Mouse (Mus musculus): ENCODE measurements around the gene Kat6b.
"Not testable (repeated sequence)": the region's sequence is repeated elsewhere in the genome, so short reads cannot be mapped to it uniquely, and the experiment has no call there.

The Kat6b gene

DNA sequence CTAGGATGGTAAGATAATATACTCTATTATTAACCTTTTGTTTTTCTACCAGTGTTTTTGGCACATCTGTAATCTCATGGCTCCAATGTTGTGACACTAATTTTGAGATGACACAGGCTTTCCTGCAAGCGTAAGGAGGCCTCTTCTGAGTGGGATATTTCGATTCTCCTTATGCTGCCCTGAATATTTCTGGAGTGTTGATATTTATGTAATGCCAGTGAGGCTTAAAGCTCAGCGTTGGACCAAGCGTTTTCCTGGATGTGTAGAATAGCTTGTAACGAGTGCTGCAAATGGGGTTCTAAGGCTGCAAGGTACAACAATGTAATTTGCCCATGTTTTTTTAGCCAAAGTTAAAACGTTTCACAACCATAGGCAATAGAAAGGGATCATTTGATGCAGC is 30.2 kb downstream of the Kat6b start:
- in situ Hi-C loops (cut with MboI; ENCODE audit: low pct_unique_long_range_greater_than_20kb in 1 of 2, low sequenced_read_pairs in 2 of 2, unreplicated experiment in 1 of 2), result no loop called here

DNA sequence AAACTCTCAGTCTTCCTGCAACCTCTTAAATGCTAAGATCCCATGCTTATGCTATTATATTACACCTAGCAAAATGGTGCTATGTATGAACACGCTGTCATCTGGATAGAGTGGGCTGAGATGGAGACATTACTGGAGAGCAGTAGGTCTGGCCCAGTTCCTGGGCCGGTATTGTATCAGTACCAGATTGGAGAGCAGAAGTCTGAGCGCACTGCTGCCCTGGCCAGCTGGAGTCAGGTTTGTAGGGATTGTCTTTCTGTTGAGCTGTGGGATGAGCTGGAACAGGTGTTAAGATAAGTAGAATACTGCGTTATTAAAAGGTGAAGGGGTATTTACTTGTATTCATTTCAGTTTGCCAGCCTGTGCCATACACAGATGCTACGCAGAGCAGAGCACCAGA is 34.3 kb downstream of the Kat6b start:
- in situ Hi-C loops (cut with MboI; ENCODE audit: low pct_unique_long_range_greater_than_20kb in 1 of 2, low sequenced_read_pairs in 2 of 2, unreplicated experiment in 1 of 2), result no loop called here

DNA sequence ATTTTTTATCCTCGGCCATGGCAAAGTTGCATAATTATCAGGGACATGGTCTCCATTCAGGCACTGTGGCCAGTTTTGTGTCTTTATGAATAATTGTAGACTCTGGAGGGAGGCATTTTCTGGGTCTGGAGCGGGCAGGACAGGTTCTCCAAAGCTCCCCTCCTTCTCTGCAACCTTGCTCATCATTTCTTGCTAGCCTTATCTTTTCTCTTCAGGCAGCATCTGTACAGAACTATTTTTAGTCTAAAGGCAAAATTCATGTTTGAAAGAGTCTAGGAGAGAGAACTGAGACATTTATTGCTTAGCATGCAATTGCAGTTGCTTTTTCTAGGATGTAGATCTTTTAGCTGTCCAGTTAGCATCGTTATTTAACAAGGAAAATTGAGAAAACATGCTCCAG is 38.1 kb downstream of the Kat6b start:
- in situ Hi-C loops (cut with MboI; ENCODE audit: low pct_unique_long_range_greater_than_20kb in 1 of 2, low sequenced_read_pairs in 2 of 2, unreplicated experiment in 1 of 2), result no loop called here

DNA sequence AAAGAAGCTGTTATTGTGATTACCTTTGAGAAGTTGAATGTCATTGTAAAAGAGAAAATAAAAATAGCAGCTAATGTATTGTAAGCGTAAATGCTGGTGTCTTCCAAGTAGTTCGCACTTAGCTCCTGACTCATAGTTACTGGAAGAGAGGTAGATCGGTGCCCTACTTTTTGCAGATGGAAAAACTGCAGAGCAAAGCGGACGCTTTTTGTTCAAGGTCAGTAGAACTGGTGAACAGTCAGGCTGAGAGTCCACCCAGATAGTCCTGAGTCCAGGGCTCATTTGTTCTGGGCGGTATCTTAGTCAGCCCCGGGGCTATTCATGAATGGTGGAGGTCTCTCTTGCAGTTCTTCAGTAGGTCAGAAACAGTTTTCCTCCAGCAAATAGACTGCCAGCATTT is 39.3 kb downstream of the Kat6b start:
- in situ Hi-C loops (cut with MboI; ENCODE audit: low pct_unique_long_range_greater_than_20kb in 1 of 2, low sequenced_read_pairs in 2 of 2, unreplicated experiment in 1 of 2), result no loop called here

DNA sequence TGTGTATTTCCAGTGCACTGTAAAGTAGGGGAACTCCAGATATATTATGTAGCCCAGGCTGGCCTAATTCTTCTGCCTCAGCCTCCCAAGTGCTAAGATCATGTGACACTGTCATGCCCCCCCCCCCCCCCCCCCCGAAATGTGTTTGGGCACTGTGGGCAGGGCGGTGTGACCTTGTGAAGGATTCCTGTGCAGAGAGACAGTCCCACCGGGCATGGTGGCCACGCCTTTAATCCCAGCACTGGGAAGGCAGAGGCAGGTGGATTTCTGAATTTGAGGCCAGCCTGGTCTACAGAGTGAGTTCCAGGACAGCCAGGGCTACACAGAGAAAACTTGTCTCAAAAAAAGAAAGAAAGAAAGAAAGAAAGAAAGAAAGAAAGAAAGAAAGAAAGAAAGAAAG is 40.3 kb downstream of the Kat6b start:
- in situ Hi-C loops (cut with MboI; ENCODE audit: low pct_unique_long_range_greater_than_20kb in 1 of 2, low sequenced_read_pairs in 2 of 2, unreplicated experiment in 1 of 2), result not testable (repeated sequence)

DNA sequence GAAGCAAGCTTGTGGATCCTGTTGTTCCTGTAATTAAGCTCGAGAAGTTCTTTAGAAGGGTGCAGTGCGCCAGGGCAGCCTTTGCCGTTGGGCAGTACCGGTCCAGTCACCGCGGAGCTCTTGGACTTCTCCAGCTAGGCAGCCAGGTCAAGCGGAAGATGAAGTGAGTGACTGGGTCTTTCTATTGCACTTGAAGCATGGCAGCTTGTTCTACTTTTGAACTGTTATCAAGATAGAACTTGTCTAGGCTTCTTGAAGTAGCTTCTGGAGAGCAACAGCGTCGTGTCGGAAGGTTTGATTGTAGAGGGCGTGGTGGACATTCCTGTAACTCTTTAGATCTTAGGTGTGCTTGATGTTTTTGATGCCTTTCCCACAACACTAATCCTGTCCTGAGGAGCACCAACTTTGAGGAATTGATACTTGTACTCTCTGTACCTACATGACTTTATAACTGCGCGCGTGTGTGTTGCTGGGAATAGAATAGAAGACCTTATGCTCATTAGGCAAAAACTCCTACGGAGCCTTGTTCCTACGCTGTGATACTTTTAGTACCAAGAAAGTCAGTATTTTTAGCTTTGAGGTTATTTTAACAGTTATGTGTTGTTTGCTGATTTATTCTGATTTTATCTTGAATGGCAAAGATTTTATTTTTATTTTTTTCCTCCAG is 41.2 kb downstream of the Kat6b start:
- in situ Hi-C loops (cut with MboI; ENCODE audit: low pct_unique_long_range_greater_than_20kb in 1 of 2, low sequenced_read_pairs in 2 of 2, unreplicated experiment in 1 of 2), result no loop called here

DNA sequence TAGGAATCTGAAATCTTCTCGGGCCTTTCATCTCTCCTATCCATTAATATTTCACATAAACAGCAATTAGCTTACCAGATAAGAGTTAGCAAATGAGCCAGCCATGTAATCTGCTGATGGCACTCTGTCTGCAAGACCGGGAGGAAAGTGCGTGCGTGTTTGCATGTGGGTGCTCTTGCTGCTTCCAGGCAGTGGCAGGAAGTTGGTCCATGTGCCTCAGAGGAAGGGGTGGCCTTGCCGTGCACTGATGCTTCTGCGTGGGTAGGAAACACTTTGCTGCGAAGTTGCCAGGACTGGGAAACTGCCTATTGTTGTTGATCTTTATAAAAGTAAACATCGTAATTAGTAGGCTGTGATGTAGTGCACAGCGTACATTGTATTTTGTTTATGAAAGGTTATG is 42.0 kb downstream of the Kat6b start:
- in situ Hi-C loops (cut with MboI; ENCODE audit: low pct_unique_long_range_greater_than_20kb in 1 of 2, low sequenced_read_pairs in 2 of 2, unreplicated experiment in 1 of 2), result no loop called here

DNA sequence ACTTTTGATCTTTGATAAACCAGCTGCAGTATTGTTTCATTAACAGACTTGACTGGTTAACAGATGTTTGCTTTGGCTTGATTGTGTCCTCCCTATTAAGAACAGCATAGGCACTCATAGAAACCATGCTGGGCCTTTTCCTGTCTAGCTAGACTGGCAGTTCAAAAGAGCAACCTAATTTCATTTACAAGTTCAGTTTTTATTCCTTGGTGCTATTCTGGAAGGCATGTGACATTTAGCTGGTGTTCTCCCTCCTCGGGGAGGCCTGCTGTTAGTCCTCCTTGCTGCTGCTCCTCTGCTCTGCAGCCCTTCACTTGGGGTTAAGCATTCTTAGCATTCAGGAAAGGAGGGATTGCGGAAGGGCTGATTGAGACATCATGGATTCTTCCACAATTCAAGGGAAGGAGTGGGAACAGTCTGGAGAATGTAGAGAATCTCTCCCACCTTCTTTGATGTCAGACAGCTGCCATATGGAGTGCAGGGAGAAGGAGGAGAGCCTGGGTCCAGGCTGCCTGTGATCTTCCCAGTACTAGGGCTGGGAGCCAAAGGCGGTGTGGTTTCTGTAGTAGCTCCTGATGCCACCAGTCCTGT is 42.7 kb downstream of the Kat6b start:
- in situ Hi-C loops (cut with MboI; ENCODE audit: low pct_unique_long_range_greater_than_20kb in 1 of 2, low sequenced_read_pairs in 2 of 2, unreplicated experiment in 1 of 2), result no loop called here

DNA sequence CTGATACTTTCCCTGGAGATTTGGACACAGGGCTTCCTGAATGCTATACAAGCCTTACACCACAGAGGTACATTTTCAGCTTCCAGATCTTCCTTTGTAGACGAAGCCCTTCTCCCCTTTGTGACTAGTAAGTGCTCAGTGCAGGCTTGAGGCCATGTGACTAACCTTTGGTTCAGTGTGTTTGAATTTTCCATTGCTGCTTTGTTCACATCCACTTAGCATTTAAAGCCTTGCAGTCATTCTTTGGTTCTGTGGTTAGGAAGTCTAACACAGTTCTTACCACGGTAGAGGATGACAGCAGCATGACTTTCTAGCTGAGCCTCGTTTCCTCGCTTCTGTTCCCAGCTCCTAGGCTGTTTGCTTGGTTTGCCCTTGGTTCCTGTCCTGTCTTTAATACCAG is 44.4 kb downstream of the Kat6b start:
- in situ Hi-C loops (cut with MboI; ENCODE audit: low pct_unique_long_range_greater_than_20kb in 1 of 2, low sequenced_read_pairs in 2 of 2, unreplicated experiment in 1 of 2), result no loop called here

DNA sequence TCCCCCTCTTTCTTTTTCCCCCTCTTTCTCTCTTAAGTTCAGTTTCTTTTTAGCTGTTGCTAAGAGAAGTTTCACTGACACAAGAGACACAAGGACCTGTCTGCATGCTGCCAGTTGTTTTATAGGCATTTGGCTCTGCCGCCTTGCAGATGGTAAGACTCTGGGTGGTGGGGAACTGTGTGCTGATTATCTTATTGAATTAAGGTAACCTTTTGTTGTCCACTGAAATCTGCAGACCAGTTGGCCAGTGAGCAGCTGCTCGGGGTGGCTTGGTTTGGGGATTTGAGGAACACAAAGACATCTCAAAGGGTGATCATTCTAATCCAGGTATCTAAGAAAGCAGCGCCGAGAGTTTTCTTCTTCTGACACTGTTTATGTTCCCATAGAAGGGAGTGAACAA is 52.3 kb downstream of the Kat6b start:
- in situ Hi-C loops (cut with MboI; ENCODE audit: low pct_unique_long_range_greater_than_20kb in 1 of 2, low sequenced_read_pairs in 2 of 2, unreplicated experiment in 1 of 2), result no loop called here

DNA sequence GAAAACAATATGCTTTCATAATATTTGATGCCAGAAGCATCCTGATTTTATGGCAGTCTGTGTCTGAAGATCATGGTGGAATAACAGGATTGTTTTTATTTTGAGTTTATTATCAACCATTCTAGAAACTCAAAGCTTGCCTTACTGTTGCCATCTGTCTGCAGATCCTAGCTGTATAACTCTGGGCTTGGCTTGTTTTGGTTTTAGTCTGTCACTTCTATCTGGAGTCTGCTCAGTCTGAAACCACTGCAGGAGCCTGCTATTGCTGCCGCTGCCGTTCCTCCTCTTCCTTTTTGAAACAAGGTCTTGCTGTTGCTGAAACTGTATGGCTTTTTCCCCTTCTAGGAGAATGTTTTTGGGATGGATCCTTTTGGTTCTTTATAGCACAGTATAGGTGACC is 52.8 kb downstream of the Kat6b start:
- in situ Hi-C loops (cut with MboI; ENCODE audit: low pct_unique_long_range_greater_than_20kb in 1 of 2, low sequenced_read_pairs in 2 of 2, unreplicated experiment in 1 of 2), result no loop called here

DNA sequence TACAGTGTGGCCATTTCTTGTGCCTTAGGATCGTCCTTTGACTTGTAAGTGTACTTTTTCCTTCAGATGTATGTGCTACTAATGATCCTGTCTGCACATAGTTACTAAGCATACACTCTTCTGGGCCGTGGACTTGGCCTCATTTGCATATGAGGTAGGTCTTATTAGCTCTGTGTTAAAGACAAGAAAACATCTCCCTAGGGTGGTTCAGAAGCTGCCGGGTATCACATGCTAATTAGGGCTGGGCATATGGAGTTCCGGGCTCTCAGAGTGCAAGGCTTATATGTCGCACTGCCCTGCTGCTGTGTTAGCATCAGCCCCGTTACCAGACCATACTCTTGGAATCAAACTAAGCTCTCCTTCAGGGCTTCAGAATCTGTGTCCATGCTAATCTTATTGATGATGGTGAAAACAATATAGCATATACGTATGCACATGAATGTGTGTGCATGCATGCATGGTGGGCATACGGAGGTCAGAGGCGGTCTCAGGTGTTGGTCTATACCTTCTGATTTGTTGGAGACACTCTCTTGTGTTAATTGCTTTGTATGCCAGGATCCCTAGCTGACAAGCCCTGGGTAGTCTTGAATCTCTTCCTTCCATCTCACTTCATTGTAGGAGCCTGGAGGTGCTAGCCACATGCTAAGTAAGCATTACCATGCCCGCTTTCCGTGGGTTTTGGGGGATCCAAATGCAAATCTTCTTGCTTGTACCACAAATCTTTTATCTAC is 53.5 kb downstream of the Kat6b start:
- in situ Hi-C loops (cut with MboI; ENCODE audit: low pct_unique_long_range_greater_than_20kb in 1 of 2, low sequenced_read_pairs in 2 of 2, unreplicated experiment in 1 of 2), result no loop called here

DNA sequence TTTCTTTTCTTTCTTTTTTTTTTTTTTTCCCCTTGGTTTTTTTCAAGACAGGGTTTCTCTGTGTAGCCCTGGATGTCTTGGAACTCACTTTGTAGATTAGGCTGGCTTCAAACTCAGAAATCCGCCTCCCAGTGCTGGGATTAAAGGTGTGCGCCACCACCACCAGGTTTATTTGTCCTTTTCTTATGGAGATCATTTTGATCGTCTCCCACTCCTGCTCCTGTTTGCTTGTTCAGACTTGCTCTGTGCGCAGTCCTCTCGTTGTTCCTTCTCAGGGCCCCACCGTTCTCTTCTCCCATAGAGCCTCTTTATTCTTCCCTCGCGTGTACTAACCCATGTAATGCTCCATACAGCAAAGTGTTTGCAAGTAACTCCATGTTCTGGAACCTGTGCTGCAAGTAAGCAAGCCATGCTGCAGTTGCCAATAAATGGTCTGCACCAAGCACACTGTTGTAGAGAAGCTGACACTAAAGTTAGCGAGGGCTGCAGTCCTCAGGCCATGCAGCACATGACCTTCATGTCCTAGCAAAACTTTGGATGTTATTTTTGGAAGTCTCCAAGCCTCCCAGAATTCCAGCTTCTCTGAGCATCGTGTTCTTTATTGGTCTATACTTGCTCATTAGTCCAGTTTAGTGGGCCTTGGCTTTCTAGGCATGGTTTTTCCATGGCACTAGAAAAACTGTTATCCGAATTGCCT is 55.4 kb downstream of the Kat6b start:
- in situ Hi-C loops (cut with MboI; ENCODE audit: low pct_unique_long_range_greater_than_20kb in 1 of 2, low sequenced_read_pairs in 2 of 2, unreplicated experiment in 1 of 2), result no loop called here

DNA sequence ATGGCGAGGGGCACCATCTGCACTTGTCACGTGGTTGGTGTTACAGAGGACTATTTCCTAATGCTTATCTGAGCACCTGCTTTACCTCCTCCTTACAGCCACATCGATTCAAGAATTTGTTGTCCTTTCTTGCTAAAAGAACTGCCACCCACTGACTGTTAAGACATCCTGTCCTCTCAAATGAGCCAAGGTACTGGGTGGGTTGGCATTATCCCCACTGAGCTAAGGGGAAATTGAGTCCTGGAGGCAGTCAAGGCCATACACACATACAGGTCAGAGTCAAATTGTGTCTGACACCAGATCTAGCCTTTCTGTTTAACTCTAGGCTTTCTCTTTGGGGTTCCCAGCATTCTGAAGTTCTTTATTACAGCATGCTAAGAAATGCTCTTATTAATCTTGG is 56.6 kb downstream of the Kat6b start:
- in situ Hi-C loops (cut with MboI; ENCODE audit: low pct_unique_long_range_greater_than_20kb in 1 of 2, low sequenced_read_pairs in 2 of 2, unreplicated experiment in 1 of 2), result no loop called here

DNA sequence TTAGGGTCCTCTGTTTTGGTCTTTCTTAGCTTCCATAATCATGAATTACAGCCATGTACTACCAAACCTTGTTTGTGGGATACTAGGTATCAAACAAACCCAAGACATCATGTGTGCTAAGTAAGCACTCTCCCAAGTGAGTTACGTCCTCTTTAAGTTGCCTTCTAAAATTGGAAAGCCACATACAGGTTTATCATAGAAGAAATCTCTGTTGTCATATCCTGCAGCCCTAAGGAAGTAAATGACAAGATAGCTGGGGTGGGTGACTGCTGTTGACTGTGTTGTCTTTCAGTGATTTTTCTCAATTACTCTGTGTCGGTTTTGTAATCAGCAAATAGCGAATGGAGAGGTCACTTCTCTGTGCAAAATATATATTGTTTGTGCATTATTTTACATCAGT is 58.5 kb downstream of the Kat6b start:
- in situ Hi-C loops (cut with MboI; ENCODE audit: low pct_unique_long_range_greater_than_20kb in 1 of 2, low sequenced_read_pairs in 2 of 2, unreplicated experiment in 1 of 2), result no loop called here

DNA sequence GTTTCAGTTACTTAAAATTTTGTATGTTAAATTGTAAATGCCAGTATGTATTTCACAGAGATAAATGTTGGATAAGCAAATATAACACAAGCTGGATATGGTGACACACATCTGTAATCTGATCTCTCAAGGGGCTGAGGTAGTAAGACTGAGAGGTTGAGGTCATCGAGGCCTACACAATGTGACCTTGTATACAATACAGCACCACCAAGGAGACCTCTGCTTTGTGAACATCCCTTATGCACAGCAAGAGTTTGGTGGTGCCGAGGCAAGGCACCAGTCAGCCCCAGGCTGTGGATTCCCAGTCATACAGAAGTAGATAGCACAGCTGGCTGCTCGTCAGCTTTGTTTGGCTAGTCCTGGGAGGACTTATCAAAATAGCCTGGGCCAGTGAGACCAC is 59.1 kb downstream of the Kat6b start:
- in situ Hi-C loops (cut with MboI; ENCODE audit: low pct_unique_long_range_greater_than_20kb in 1 of 2, low sequenced_read_pairs in 2 of 2, unreplicated experiment in 1 of 2), result no loop called here

DNA sequence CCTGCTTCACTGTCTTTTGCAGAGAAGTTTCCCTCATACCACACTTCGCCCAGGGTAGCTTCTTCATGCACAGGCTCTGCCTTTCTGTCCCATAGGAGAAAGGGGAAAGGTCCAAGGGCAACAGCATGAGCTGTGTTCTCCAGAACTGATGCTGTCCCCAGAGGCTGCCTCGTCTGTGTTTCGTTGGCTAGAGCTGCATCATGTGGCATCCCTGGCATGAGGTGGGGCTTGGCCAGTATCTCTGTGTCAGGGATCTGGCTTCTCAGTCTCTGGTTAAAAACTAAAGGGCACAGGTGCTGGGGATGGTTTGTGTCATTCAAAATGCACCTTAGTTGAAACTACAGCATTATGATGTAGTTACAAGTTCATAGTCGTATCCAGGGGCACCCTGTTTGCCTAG is 64.3 kb downstream of the Kat6b start:
- in situ Hi-C loops (cut with MboI; ENCODE audit: low pct_unique_long_range_greater_than_20kb in 1 of 2, low sequenced_read_pairs in 2 of 2, unreplicated experiment in 1 of 2), result no loop called here

DNA sequence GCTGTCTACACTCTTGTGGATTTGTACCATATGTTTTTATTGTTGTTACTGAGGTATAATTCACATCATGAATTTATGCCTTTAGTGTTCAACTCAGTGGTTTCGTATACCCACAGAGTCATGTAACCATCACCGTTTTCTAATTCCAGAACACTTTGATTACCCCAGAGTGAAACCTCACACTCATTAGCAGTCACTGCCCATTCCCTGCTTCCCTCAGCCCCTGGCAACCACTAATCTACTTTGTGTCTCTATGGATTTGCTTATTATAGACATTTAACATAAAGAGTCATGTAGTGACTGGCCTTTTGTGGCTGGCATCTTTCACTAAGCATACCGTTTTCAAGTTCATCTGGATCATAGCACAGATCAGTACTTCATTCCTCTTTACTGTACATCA is 65.1 kb downstream of the Kat6b start:
- in situ Hi-C loops (cut with MboI; ENCODE audit: low pct_unique_long_range_greater_than_20kb in 1 of 2, low sequenced_read_pairs in 2 of 2, unreplicated experiment in 1 of 2), result no loop called here

DNA sequence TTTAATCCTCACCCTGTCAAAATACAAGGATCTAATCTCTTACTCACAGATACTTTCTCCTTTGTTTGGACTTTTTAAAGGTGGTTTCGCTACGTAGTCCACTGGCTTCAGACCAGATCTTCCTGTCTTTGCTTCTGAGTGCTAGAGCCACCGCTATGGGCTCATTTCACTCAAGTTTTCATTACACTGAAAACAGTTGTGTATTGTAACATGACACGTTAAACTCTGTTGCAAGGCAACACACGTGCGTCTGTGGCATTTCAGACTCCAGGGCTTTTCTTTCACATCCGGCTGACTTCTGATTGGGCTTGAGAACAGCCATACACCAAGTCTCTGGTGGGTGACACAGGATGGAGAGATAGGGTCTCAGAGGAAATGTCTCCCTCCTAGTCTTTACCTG is 66.1 kb downstream of the Kat6b start:
- in situ Hi-C loops (cut with MboI; ENCODE audit: low pct_unique_long_range_greater_than_20kb in 1 of 2, low sequenced_read_pairs in 2 of 2, unreplicated experiment in 1 of 2), result no loop called here

DNA sequence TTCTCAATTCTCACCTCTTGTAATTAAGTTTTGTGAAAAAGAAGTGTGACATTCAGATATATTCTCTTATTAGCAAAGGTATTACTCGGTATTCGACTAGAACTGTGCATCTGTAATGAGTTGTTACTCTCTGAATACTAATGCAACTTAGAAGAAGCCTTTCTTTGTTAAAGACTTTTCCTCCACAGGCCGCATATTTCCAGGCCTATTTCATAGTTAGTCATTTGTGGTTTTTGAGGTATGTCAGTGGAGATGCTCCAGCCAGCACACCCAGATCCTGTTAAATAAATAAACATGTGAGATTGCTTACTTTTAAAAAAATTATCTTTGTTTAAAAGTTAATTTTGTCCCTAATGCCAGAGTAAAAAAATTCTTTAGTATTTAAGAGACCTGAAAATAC is 66.7 kb downstream of the Kat6b start:
- in situ Hi-C loops (cut with MboI; ENCODE audit: low pct_unique_long_range_greater_than_20kb in 1 of 2, low sequenced_read_pairs in 2 of 2, unreplicated experiment in 1 of 2), result no loop called here
